Mouse (Mus musculus) kidney, postnatal 0 days (tissue): ENCODE measurements at regions not wholly inside any gene's neighbourhood (a gene's known extent, or its start where the extent isn't known, plus 50 kb on each side); places are given as distances from the start of the nearest gene placed in this dataset.
A peak's percentile ranks its signal among the peaks of the same experiment; 100 is the strongest.

Experiments used
- ATAC-seq: fragments of 200-750 bp; cut with Nextera tagmentation; replicated peaks from 2 replicates; pipeline ENCODE4 v1.8.0; 2017; ENCODE audit warnings: low read depth, moderate number of reproducible peaks, moderate TSS enrichment, moderate library complexity; ENCODE audit not compliant: low FRiP score
- DNase-seq: peaks from one replicate; pipeline ENCODE4 v3.0.0-alpha.2; 2016; ENCODE audit warnings: low spot score
- H3K27ac ChIP-seq: fragments of 300-500 bp; sonication (generic); 2 replicates; pipeline ENCODE4 v1.5.1; 2014; ENCODE audit warnings: mild to moderate bottlenecking
- H3K27me3 ChIP-seq: fragments of 300-500 bp; sonication (generic); 2 replicates; pipeline ENCODE4 v1.6.1; 2014; ENCODE audit warnings: low read length, mixed read lengths; ENCODE audit not compliant: insufficient read depth
- H3K36me3 ChIP-seq: fragments of 300-500 bp; sonication (generic); 2 replicates; pipeline ENCODE4 v1.6.1; 2014; ENCODE audit warnings: low read length, mixed read lengths; ENCODE audit not compliant: insufficient read depth
- H3K4me1 ChIP-seq: fragments of 300-500 bp; sonication (generic); replicated peaks from 2 replicates; pipeline ENCODE4 v1.6.1; 2014; ENCODE audit warnings: antibody characterized with exemption, low read length, mixed read lengths; ENCODE audit not compliant: insufficient read depth
- H3K4me2 ChIP-seq: fragments of 300-500 bp; sonication (generic); 2 replicates; pipeline ENCODE4 v1.6.1; 2014; ENCODE audit warnings: mild to moderate bottlenecking, low read length, moderate library complexity, mixed read lengths
- H3K4me3 ChIP-seq: fragments of 300-500 bp; sonication (generic); replicated peaks from 2 replicates; pipeline ENCODE4 v1.5.1; 2014; ENCODE audit warnings: low read depth, low read length
- H3K9ac ChIP-seq: fragments of 300-500 bp; sonication (generic); 2 replicates; pipeline ENCODE4 v1.6.1; 2014; ENCODE audit warnings: low read depth, low read length
- H3K9me3 ChIP-seq: fragments of 300-500 bp; sonication (generic); replicated peaks from 2 replicates; pipeline ENCODE4 v1.6.1; 2016; ENCODE audit warnings: low read length, inconsistent platforms, mixed read lengths
- CTCF ChIP-seq: IDR thresholded peaks from 2 replicates; pipeline ENCODE4 v1.5.1; 2016; ENCODE audit warnings: antibody characterized with exemption, low read depth, mild to moderate bottlenecking, moderate library complexity
- WGBS: fragments of 180-500 bp; shearing (Covaris S2); extraction: QIAGEN DNeasy Blood & Tissue Kit; methylation state at CpG from one replicate; pipeline ENCODE4 v1.1.7; 2014; 5-methylcytosine and 5-hydroxymethylcytosine counted together

GRCm38 (mm10) chr1:163150203-163150855 lies 64.9 kb upstream of the Mroh9 start:
- ATAC-seq, result peak; percentile 75
- H3K9ac ChIP-seq, result no peak overlapping the region

GRCm38 (mm10) chr1:163146641-163147040 lies 61.2 kb upstream of the Mroh9 start:
- Histone ChIP-seq H3K4me1 (no peaks in the 10 kb centered on the region), H3K4me2 (no peak overlapping the region), H3K9me3 (no peaks in the 10 kb centered on the region), H3K4me3 (no peak overlapping the region), H3K36me3 (no peaks in the 10 kb centered on the region), H3K9ac (no peak overlapping the region), H3K27ac (no peak overlapping the region), H3K27me3 (no peaks in the 10 kb centered on the region)
- DNase-seq (no peak), ATAC-seq (no peak)
- 71% methylated on average over 1 of the region's 1 CpGs for WGBS
- TF ChIP-seq CTCF, result no peak

More at GRCm38 (mm10) chr1:163150203-163150855, 64.9 kb upstream of the Mroh9 start:
- Histone ChIP-seq H3K9me3 (no peaks in the 10 kb centered on the region), H3K4me2 (peak overlapping the region; percentile 43), H3K4me1 (no peaks in the 10 kb centered on the region), H3K4me3 (peak overlapping the region; percentile 18), H3K36me3 (no peaks in the 10 kb centered on the region), H3K27me3 (no peaks in the 10 kb centered on the region), H3K27ac (no peak overlapping the region)
- WGBS, result 29% methylated on average over 13 of the region's 13 CpGs
- peak; percentile 97 for TF ChIP-seq CTCF
- peak; percentile 95 for DNase-seq

DNA sequence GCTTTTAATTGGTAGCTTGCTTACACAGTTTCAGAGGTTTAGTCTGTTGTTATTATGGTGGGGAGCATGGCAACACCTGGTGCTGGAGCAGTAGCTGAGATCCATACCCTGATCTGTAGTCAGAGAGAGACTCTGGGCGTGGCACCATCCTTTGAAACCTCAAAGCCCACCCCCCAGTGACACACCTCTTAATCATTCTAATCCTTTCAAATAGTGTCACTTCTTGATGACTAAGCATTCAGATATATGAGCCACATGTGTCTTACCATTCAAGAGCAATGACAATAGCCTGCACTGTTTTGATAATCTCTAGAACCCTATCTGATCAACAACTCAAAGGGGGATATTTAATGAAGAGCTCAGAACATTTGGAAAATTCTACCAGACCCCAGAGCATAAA lies 57.6 kb upstream of the Mroh9 start:
- no peaks in the 10 kb centered on the region for H3K36me3 ChIP-seq
- WGBS, result 93% methylated on average over 1 of the region's 1 CpGs
- DNase-seq (no peak), ATAC-seq (no peak)
- TF ChIP-seq CTCF, result no peak
- H3K4me1 ChIP-seq, result no peaks in the 10 kb centered on the region
- H3K9me3 ChIP-seq, result no peaks in the 10 kb centered on the region
- no peaks in the 10 kb centered on the region for H3K27me3 ChIP-seq
- no peak overlapping the region for H3K9ac ChIP-seq
- no peak overlapping the region for H3K4me3 ChIP-seq
- H3K4me2 ChIP-seq, result no peak overlapping the region
- H3K27ac ChIP-seq, result no peak overlapping the region

DNA sequence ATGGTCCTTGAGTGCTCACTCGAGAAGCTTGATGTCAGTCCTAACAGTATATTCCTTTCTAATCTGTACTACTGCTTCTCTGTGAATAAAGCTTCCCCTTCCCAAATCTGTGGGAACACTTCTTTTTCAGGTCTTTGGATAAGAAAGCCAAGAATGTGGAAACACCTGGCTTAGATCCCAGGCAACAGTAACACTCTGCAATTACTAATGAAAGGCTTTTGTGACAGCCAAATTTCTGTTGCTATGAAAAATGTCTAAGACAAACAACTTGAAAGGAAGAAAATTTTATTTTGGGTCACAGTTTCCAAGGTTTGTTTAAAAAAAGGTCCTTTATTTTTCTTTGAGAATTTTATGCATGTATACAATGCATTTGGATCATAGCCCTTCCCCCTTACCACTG lies 56.0 kb upstream of the Mroh9 start:
- Histone ChIP-seq H3K36me3 (no peaks in the 10 kb centered on the region), H3K4me1 (no peaks in the 10 kb centered on the region), H3K9me3 (no peaks in the 10 kb centered on the region), H3K4me3 (no peak overlapping the region), H3K27me3 (no peaks in the 10 kb centered on the region), H3K27ac (no peak overlapping the region), H3K4me2 (no peak overlapping the region), H3K9ac (no peak overlapping the region)
- 95% methylated on average over 1 of the region's 1 CpGs for WGBS
- no peak for TF ChIP-seq CTCF
- DNase-seq (no peak), ATAC-seq (no peak)

GRCm38 (mm10) chr1:163138179-163138578 lies 52.7 kb upstream of the Mroh9 start:
- no peak overlapping the region for H3K9ac ChIP-seq
- WGBS, result 57% methylated on average over 1 of the region's 1 CpGs
- no peak for TF ChIP-seq CTCF
- no peaks in the 10 kb centered on the region for H3K9me3 ChIP-seq
- no peak for DNase-seq
- no peak overlapping the region for H3K4me2 ChIP-seq
- no peaks in the 10 kb centered on the region for H3K36me3 ChIP-seq
- no peaks in the 10 kb centered on the region for H3K27me3 ChIP-seq
- no peak overlapping the region for H3K4me3 ChIP-seq
- H3K27ac ChIP-seq, result no peak overlapping the region
- ATAC-seq, result no peak
- H3K4me1 ChIP-seq, result no peaks in the 10 kb centered on the region
